Mouse (Mus musculus): Measurements from ENCODE around the gene Gm8212. TPM values are rescaled to one million over a fixed set of nuclear protein-coding genes. Genes with fewer than 3 reads are reported as not detected.

The Gm8212 gene
- not detected for total RNA-seq (2023)

GRCm38 (mm10) chr14:44197361-44197760 is at the start of gene Gm8212:
TSS of gene Gm8212 (plus strand) at chr14:44197661.

DNA sequence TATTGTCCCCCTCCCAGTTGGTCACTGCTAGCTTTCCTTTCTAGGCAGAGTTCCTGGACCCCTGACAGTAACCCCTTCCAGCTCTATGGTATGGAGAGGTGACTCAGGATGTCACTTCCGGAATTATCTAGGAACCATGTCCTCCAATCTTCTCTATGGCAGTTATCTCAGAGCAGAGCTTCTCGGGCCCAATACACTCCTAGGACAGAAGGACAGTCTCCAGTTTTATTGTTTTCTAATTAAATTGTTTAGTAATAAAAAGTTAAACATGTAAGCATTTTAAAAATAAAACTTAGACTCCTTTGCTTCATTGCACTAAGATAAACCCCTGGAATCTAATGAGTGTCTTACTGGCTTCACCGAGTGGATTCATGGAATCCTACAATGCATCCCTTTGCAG is 15.7 kb downstream of the Gm8212 start, which contains the start of gene 4930503E14Rik:
4930503E14Rik (minus strand) TSS at position 101 of the 400 bp plus-strand sequence.

Other genes with a start within 250 kb of the Gm8212 start
- not detected for gene Ang5, start 240.6 kb upstream of the Gm8212 start, total RNA-seq (2023)
- gene Ang6, start 195.4 kb upstream of the Gm8212 start, total RNA-seq (2023), result not detected
- gene Ear2, start 95.0 kb upstream of the Gm8212 start, total RNA-seq (2023), result 1.3 TPM
- gene Gm3327, start 73.8 kb upstream of the Gm8212 start, total RNA-seq (2023), result not detected
- gene 4930503E14Rik, start 15.6 kb downstream of the Gm8212 start, total RNA-seq (2023), result not detected
- not detected for gene Gm8220, start 87.9 kb downstream of the Gm8212 start, total RNA-seq (2023)
- gene Gm5930, start 140.9 kb downstream of the Gm8212 start, total RNA-seq (2023), result not detected
- gene Gm8229, start 167.7 kb downstream of the Gm8212 start, total RNA-seq (2023), result not detected
- not detected for gene Gm3371, start 213.0 kb downstream of the Gm8212 start, total RNA-seq (2023)
- gene Gm8232, start 236.0 kb downstream of the Gm8212 start, total RNA-seq (2023), result not detected

Data from CD4-positive naive resting alpha-beta T cell, adult 57 days (primary cell).